Mouse (Mus musculus): ENCODE measurements at regions not wholly inside any gene's neighbourhood (a gene's known extent, or its start where the extent isn't known, plus 50 kb on each side); places are given as distances from the start of the nearest gene placed in this dataset.

GRCm38 (mm10) chr6:50713297-50713696 lies 59.1 kb upstream of the Npvf start:
- no peak for DNase-seq
- no peak overlapping the region for H3K4me3 ChIP-seq
- no peak overlapping the region for H3K27ac ChIP-seq
- intact Hi-C loops (cut with DNase I) = no loop called here
- TF ChIP-seq CTCF (IDR thresholded peaks at IDR 0.05) = no peak

- no peak for DNase-seq
- Histone ChIP-seq H3K27ac (no peak overlapping the region), H3K4me3 (no peak overlapping the region)
- TF ChIP-seq CTCF (IDR thresholded peaks at IDR 0.05) = no peak
- intact Hi-C loops (cut with DNase I) = no loop called here
These were observed 64.4 kb upstream of the Npvf start for GRCm38 (mm10) chr6:50718631-50719030.

- Histone ChIP-seq H3K27ac (no peak overlapping the region), H3K4me3 (no peak overlapping the region)
- DNase-seq = peak; percentile 60
- intact Hi-C loops (cut with DNase I) = no loop called here
- TF ChIP-seq CTCF (IDR thresholded peaks at IDR 0.05) = no peak
These were observed 66.1 kb upstream of the Npvf start for GRCm38 (mm10) chr6:50720346-50720745.

GRCm38 (mm10) chr6:50725640-50726039 lies 71.4 kb upstream of the Npvf start:
- TF ChIP-seq CTCF (IDR thresholded peaks at IDR 0.05) = no peak
- no peak overlapping the region for H3K4me3 ChIP-seq
- intact Hi-C loops (cut with DNase I) = no loop called here
- DNase-seq = no peak
- H3K27ac ChIP-seq = no peak overlapping the region

- DNase-seq = no peak
- H3K27ac ChIP-seq = 0 out of 2 replicates have a peak overlapping the region, but pooled peaks have one; percentile 16
- H3K4me3 ChIP-seq = no peak overlapping the region; the same call in 1 of the 2 replicates
- no peak for TF ChIP-seq CTCF (IDR thresholded peaks at IDR 0.05)
- intact Hi-C loops (cut with DNase I) = no loop called here
These were observed 71.9 kb upstream of the Npvf start for GRCm38 (mm10) chr6:50726166-50726591.

GRCm38 (mm10) chr6:50730744-50731718 lies 76.8 kb upstream of the Npvf start:
- H3K4me3 ChIP-seq = no peak overlapping the region
- intact Hi-C loops (cut with DNase I) = no loop called here
- DNase-seq = no peak
- TF ChIP-seq CTCF (IDR thresholded peaks at IDR 0.05) = no peak
- H3K27ac ChIP-seq = no peak overlapping the region

- no peak overlapping the region for H3K4me3 ChIP-seq
- no peak for TF ChIP-seq CTCF (IDR thresholded peaks at IDR 0.05)
- no peak for DNase-seq
- intact Hi-C loops (cut with DNase I) = no loop called here
- H3K27ac ChIP-seq = no peak overlapping the region
These were observed 80.5 kb upstream of the Npvf start for GRCm38 (mm10) chr6:50734701-50735100.

GRCm38 (mm10) chr6:50735825-50736224 lies 81.6 kb upstream of the Npvf start:
- Histone ChIP-seq H3K4me3 (no peak overlapping the region), H3K27ac (no peak overlapping the region)
- intact Hi-C loops (cut with DNase I) = no loop called here
- no peak for TF ChIP-seq CTCF (IDR thresholded peaks at IDR 0.05)
- DNase-seq = no peak

- Histone ChIP-seq H3K4me3 (no peak overlapping the region), H3K27ac (no peak overlapping the region)
- intact Hi-C loops (cut with DNase I) = no loop called here
- no peak for TF ChIP-seq CTCF (IDR thresholded peaks at IDR 0.05)
- no peak for DNase-seq
These were observed 87.8 kb upstream of the Npvf start for GRCm38 (mm10) chr6:50742009-50742408.

GRCm38 (mm10) chr6:50744462-50745166 lies 90.4 kb upstream of the Npvf start:
- intact Hi-C loops (cut with DNase I) = no loop called here
- Histone ChIP-seq H3K27ac (no peak overlapping the region), H3K4me3 (no peak overlapping the region)
- no peak for DNase-seq
- TF ChIP-seq CTCF (IDR thresholded peaks at IDR 0.05) = no peak

- intact Hi-C loops (cut with DNase I) = no loop called here
- no peak for DNase-seq
- H3K27ac ChIP-seq = no peak overlapping the region
These were observed 98.9 kb upstream of the Npvf start for GRCm38 (mm10) chr6:50753151-50753550.

GRCm38 (mm10) chr6:50754786-50755185 lies 100.5 kb upstream of the Npvf start:
- intact Hi-C loops (cut with DNase I) = no loop called here
- no peak overlapping the region for H3K27ac ChIP-seq
- no peak for TF ChIP-seq CTCF (IDR thresholded peaks at IDR 0.05)

More at GRCm38 (mm10) chr6:50753151-50753550, 98.9 kb upstream of the Npvf start:
- no peak for TF ChIP-seq CTCF (IDR thresholded peaks at IDR 0.05)
- no peak overlapping the region for H3K4me3 ChIP-seq

GRCm38 (mm10) chr6:50760367-50760766 lies 106.1 kb upstream of the Npvf start:
- Histone ChIP-seq H3K27ac (no peak overlapping the region), H3K4me3 (no peak overlapping the region)
- TF ChIP-seq CTCF (IDR thresholded peaks at IDR 0.05) = no peak
- intact Hi-C loops (cut with DNase I) = no loop called here
- no peak for DNase-seq

More at GRCm38 (mm10) chr6:50754786-50755185, 100.5 kb upstream of the Npvf start:
- no peak overlapping the region for H3K4me3 ChIP-seq
- DNase-seq = no peak

All from gastrocnemius, adult 2 months (tissue).